Mouse (Mus musculus) left cerebral cortex, postnatal 4 days (tissue): ENCODE measurements around the gene Lbx2. TPM values are rescaled to one million over a fixed set of nuclear protein-coding genes. Genes with fewer than 3 reads are reported as not detected.
A peak's percentile ranks its signal among the peaks of the same experiment; 100 is the strongest.

Experiments used
- DNase-seq: peaks from one replicate; pipeline ENCODE4 v3.0.0-alpha.2; 2022
- intact Hi-C: fragments of 180-260 bp; cut with DNase I; formaldehyde crosslinking; loops from one replicate; pipeline ENCODE4 v1.15.1; 2025
- total RNA-seq, 2 experiments: library from RNA; stranded (reverse); gene quantifications; 2 replicates each; pipeline ENCODE4 v1.2.3; 2021

Lbx2 gene
- total RNA-seq, 2 experiments from 2014 or later, result not detected

GRCm38 (mm10) chr6:83108762-83109668 lies 22.8 kb downstream of the Lbx2 start, which contains the start of gene Mrpl53:
Gene Mrpl53, plus strand, starts transcription at chr6:83109040.
- intact Hi-C loops, result no loop called here
- DNase-seq, result peak; percentile 85

- DNase-seq, result no peak
- intact Hi-C loops, result no loop called here
These were observed 25.5 kb downstream of the Lbx2 start for GRCm38 (mm10) chr6:83111510-83112136.

GRCm38 (mm10) chr6:83115011-83115671 lies 29.0 kb downstream of the Lbx2 start, which contains the start of gene Mogs:
Gene Mogs, plus strand, starts transcription at chr6:83115496.
- intact Hi-C loops, result loop anchor here (5.0 kb wide), 1 partner anchor 42 kb away; the partner anchor contains the start of genes 1700003E16Rik and Wdr54
- peak; percentile 94 for DNase-seq

- intact Hi-C loops, result loop anchor here (5.0 kb wide), 1 partner anchor 41 kb away; the partner anchor contains the start of genes 1700003E16Rik and Wdr54
- DNase-seq, result no peak
These were observed 29.7 kb downstream of the Lbx2 start for GRCm38 (mm10) chr6:83115682-83116372.

GRCm38 (mm10) chr6:83116373-83117164 lies 30.4 kb downstream of the Lbx2 start:
- intact Hi-C loops, result loop anchor here (5.0 kb wide), 1 partner anchor 41 kb away; the partner anchor contains the start of genes 1700003E16Rik and Wdr54
- no peak for DNase-seq

- no peak for DNase-seq
- intact Hi-C loops, result loop anchor here (5.0 kb wide), 1 partner anchor 40 kb away; the partner anchor contains the start of genes 1700003E16Rik and Wdr54
These were observed 30.9 kb downstream of the Lbx2 start for GRCm38 (mm10) chr6:83117165-83117438.

GRCm38 (mm10) chr6:83117616-83118015 lies 31.4 kb downstream of the Lbx2 start:
- intact Hi-C loops, result loop anchor here (5.0 kb wide), 1 partner anchor 40 kb away; the partner anchor contains the start of genes 1700003E16Rik and Wdr54

GRCm38 (mm10) chr6:83118369-83118768 lies 32.2 kb downstream of the Lbx2 start:
- intact Hi-C loops, result loop anchor here (5.0 kb wide), 1 partner anchor 39 kb away; the partner anchor contains the start of genes 1700003E16Rik and Wdr54
- no peak for DNase-seq

More at GRCm38 (mm10) chr6:83117616-83118015, 31.4 kb downstream of the Lbx2 start:
- no peak for DNase-seq

- intact Hi-C loops, result loop anchor here (5.0 kb wide), 1 partner anchor 38 kb away; the partner anchor contains the start of genes 1700003E16Rik and Wdr54
- no peak for DNase-seq
These were observed 32.9 kb downstream of the Lbx2 start for GRCm38 (mm10) chr6:83118825-83119733.

GRCm38 (mm10) chr6:83119734-83120051 lies 33.5 kb downstream of the Lbx2 start:
- intact Hi-C loops, result loop anchor here (5.0 kb wide), 1 partner anchor 38 kb away; the partner anchor contains the start of genes 1700003E16Rik and Wdr54
- DNase-seq, result no peak

GRCm38 (mm10) chr6:83120930-83121862 lies 35.0 kb downstream of the Lbx2 start, which contains the start of gene Wbp1:
Gene Wbp1, minus strand, starts transcription at chr6:83121559.
- peak; percentile 95 for DNase-seq
- intact Hi-C loops, result no loop called here

- intact Hi-C loops, result no loop called here
- peak; percentile 69 for DNase-seq
These were observed 35.9 kb downstream of the Lbx2 start for GRCm38 (mm10) chr6:83121863-83122710.

GRCm38 (mm10) chr6:83122961-83123360 lies 36.8 kb downstream of the Lbx2 start:
- intact Hi-C loops, result no loop called here
- no peak for DNase-seq

- intact Hi-C loops, result no loop called here
- peak; percentile 92 for DNase-seq
These were observed 38.7 kb downstream of the Lbx2 start for GRCm38 (mm10) chr6:83124851-83125312.

- DNase-seq, result no peak
- intact Hi-C loops, result no loop called here
These were observed 39.2 kb downstream of the Lbx2 start, which contains the start of gene Ino80b for GRCm38 (mm10) chr6:83125331-83125730. Gene Ino80b, minus strand, starts transcription at chr6:83125431.

GRCm38 (mm10) chr6:83127419-83127818 lies 41.3 kb downstream of the Lbx2 start:
- intact Hi-C loops, result no loop called here
- DNase-seq, result no peak
